Mouse (Mus musculus) spleen, adult 2 months (tissue): ENCODE measurements around the gene Mvb12a. TPM values are rescaled to one million over a fixed set of nuclear protein-coding genes. Genes with fewer than 3 reads are reported as not detected.

Experiments used
- DNase-seq, 2 experiments: peaks; one replicate each; pipeline versions ENCODE4 v3.0.0 to v3.0.0-alpha.2; 2012 to 2021; ENCODE audit warnings: low spot score in 2 of 2, low read depth in 1 of 2
- H3K27ac ChIP-seq: fragments of 200-500 bp; 2 replicates; pipeline ENCODE4 v1.5.1; 2012; ENCODE audit warnings: low read length, inconsistent platforms; ENCODE audit not compliant: insufficient read depth
- H3K27me3 ChIP-seq: fragments of 200-500 bp; 2 replicates; pipeline ENCODE4 v1.6.1; 2012; ENCODE audit warnings: mild to moderate bottlenecking, moderate library complexity, low read length, inconsistent platforms; ENCODE audit not compliant: control insufficient read depth, insufficient read depth
- H3K36me3 ChIP-seq: fragments of 200-500 bp; 2 replicates; pipeline ENCODE4 v1.6.1; 2012; ENCODE audit warnings: mild to moderate bottlenecking, low read length, inconsistent platforms; ENCODE audit not compliant: control insufficient read depth, insufficient read depth
- H3K4me1 ChIP-seq: fragments of 200-500 bp; 2 replicates; pipeline ENCODE4 v1.6.1; 2011; ENCODE audit warnings: inconsistent platforms; ENCODE audit not compliant: control insufficient read depth, insufficient read depth, insufficient read length
- H3K4me3 ChIP-seq: fragments of 200-500 bp; 2 replicates; pipeline ENCODE4 v1.5.1; 2011; ENCODE audit warnings: mild to moderate bottlenecking, inconsistent platforms; ENCODE audit not compliant: insufficient read depth, insufficient read length; ENCODE audit errors: extremely low read depth
- CTCF ChIP-seq: fragments of 200-500 bp; IDR thresholded peaks from 2 replicates; pipeline ENCODE4 v1.5.1; 2011; ENCODE audit warnings: mild to moderate bottlenecking, inconsistent platforms; ENCODE audit not compliant: insufficient read depth, insufficient read length, insufficient replicate concordance; ENCODE audit errors: extremely low read depth
- POLR2A ChIP-seq: fragments of 200-500 bp; IDR thresholded peaks from 2 replicates; pipeline ENCODE4 v1.6.1; 2011; ENCODE audit warnings: low read depth, low read length, inconsistent platforms
- WGBS: fragments of 180-500 bp; shearing (Covaris S2); methylation state at CpG from one replicate; pipeline ENCODE4 v1.1.7; 2018; 5-methylcytosine and 5-hydroxymethylcytosine counted together
- polyA plus RNA-seq: library from polyadenylated mRNA; depleted of rRNA; stranded (reverse); fragments of >200 nt; gene quantifications from 2 replicates; pipeline ENCODE4 v1.2.3, GENCODE M21; 2012

Gene Mvb12a
- polyA plus RNA-seq, 1 experiment = 89.9 TPM

GRCm38 (mm10) chr8:71498816-71499690 is 43.7 kb upstream of the Mvb12a start:
- 63% methylated on average over 16 of the region's 16 CpGs for WGBS
- H3K27ac ChIP-seq = peak overlapping the region; percentile 29; the same call in 1 of the 2 replicates
- H3K4me3 ChIP-seq = no peak overlapping the region
- H3K36me3 ChIP-seq = no peaks in the 10 kb centered on the region
- TF ChIP-seq POLR2A = no peak
- TF ChIP-seq CTCF = no peak
- H3K27me3 ChIP-seq = no peaks in the 10 kb centered on the region
- no peak for DNase-seq
- no peaks in the 10 kb centered on the region for H3K4me1 ChIP-seq

GRCm38 (mm10) chr8:71504349-71504748 is 38.4 kb upstream of the Mvb12a start:
- DNase-seq = no peak
- H3K4me3 ChIP-seq = no peak overlapping the region
- H3K27ac ChIP-seq = no peak overlapping the region; the same call in 1 of the 2 replicates
- H3K36me3 ChIP-seq = no peaks in the 10 kb centered on the region
- WGBS = 92% methylated on average over 4 of the region's 4 CpGs
- no peaks in the 10 kb centered on the region for H3K27me3 ChIP-seq
- TF ChIP-seq CTCF = no peak
- no peak for TF ChIP-seq POLR2A
- H3K4me1 ChIP-seq = no peaks in the 10 kb centered on the region; the same call in 1 of the 2 replicates

GRCm38 (mm10) chr8:71505326-71505725 is 37.4 kb upstream of the Mvb12a start:
- WGBS = 89% methylated on average over 4 of the region's 4 CpGs
- Histone ChIP-seq H3K4me1 (no peaks in the 10 kb centered on the region; the same call in 1 of the 2 replicates), H3K27me3 (no peaks in the 10 kb centered on the region)

DNA sequence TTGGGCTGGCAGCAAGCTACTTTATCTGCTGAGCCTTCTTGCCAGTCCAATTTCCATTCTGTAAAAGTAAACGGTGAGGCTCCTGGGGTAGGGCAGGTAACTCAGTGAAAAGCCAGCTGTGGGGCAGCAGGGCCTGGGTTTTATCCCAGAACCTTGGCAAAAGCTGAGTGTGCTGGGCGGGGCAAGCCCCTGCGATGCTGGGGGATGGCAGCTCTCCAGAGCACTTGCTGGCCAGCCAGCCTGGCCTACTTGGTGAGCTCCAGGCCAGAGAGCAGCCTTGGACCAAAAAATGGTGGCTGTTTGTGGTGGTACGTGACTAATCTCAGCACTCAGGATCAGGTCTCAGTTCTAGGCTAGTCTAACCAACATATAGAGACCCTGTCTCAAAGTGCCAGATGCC is 36.7 kb upstream of the Mvb12a start:
- no peak for DNase-seq
- H3K36me3 ChIP-seq = no peaks in the 10 kb centered on the region
- no peak overlapping the region for H3K27ac ChIP-seq
- H3K27me3 ChIP-seq = no peaks in the 10 kb centered on the region
- no peaks in the 10 kb centered on the region; the same call in 1 of the 2 replicates for H3K4me1 ChIP-seq
- H3K4me3 ChIP-seq = no peak overlapping the region
- 82% methylated on average over 4 of the region's 4 CpGs for WGBS
- no peak for TF ChIP-seq CTCF
- no peak for TF ChIP-seq POLR2A

More at GRCm38 (mm10) chr8:71505326-71505725, 37.4 kb upstream of the Mvb12a start:
- Histone ChIP-seq H3K36me3 (no peaks in the 10 kb centered on the region), H3K4me3 (no peak overlapping the region), H3K27ac (no peak overlapping the region)
- TF ChIP-seq CTCF = no peak
- TF ChIP-seq POLR2A = no peak
- no peak for DNase-seq

GRCm38 (mm10) chr8:71507589-71508104 is 35.1 kb upstream of the Mvb12a start:
- no peak for TF ChIP-seq CTCF
- TF ChIP-seq POLR2A = no peak
- 2% methylated on average over 60 of the region's 61 CpGs for WGBS
- Histone ChIP-seq H3K27me3 (no peaks in the 10 kb centered on the region), H3K4me1 (no peaks in the 10 kb centered on the region; the same call in 1 of the 2 replicates), H3K4me3 (peak overlapping the region; percentile 39; the same call in 1 of the 2 replicates), H3K27ac (0 out of 2 replicates have a peak overlapping the region, but pooled peaks have one; percentile 37), H3K36me3 (no peaks in the 10 kb centered on the region)
- DNase-seq = no peak

- WGBS = 73% methylated on average over 2 of the region's 2 CpGs
- H3K36me3 ChIP-seq = no peaks in the 10 kb centered on the region
- no peak for TF ChIP-seq CTCF
- no peak for TF ChIP-seq POLR2A
- H3K4me3 ChIP-seq = peak overlapping the region; percentile 7; the same call in 1 of the 2 replicates
- no peak for DNase-seq
- 0 out of 2 replicates have a peak overlapping the region, but pooled peaks have one; percentile 21 for H3K27ac ChIP-seq
- no peaks in the 10 kb centered on the region for H3K27me3 ChIP-seq
- no peaks in the 10 kb centered on the region; the same call in 1 of the 2 replicates for H3K4me1 ChIP-seq
These were observed 33.4 kb upstream of the Mvb12a start for GRCm38 (mm10) chr8:71509316-71509715.
